Mouse (Mus musculus): ENCODE data around the gene Acot6.

GRCm38 (mm10) chr12:84071696-84072095, 28.8 kb upstream of the Acot6 start:
- no peak for TF ChIP-seq CTCF (IDR thresholded peaks at IDR 0.05; ENCODE audit: low read depth)
- TF ChIP-seq EP300 (IDR thresholded peaks at IDR 0.05; ENCODE audit: low read depth) = no peak
